Mouse (Mus musculus): Measurements from ENCODE around the gene Mdm2.
A peak's percentile ranks its signal among the peaks of the same experiment; 100 is the strongest.
"Not testable (repeated sequence)": the region's sequence is repeated elsewhere in the genome, so short reads cannot be mapped to it uniquely, and the experiment has no call there.

Gene Mdm2

DNA sequence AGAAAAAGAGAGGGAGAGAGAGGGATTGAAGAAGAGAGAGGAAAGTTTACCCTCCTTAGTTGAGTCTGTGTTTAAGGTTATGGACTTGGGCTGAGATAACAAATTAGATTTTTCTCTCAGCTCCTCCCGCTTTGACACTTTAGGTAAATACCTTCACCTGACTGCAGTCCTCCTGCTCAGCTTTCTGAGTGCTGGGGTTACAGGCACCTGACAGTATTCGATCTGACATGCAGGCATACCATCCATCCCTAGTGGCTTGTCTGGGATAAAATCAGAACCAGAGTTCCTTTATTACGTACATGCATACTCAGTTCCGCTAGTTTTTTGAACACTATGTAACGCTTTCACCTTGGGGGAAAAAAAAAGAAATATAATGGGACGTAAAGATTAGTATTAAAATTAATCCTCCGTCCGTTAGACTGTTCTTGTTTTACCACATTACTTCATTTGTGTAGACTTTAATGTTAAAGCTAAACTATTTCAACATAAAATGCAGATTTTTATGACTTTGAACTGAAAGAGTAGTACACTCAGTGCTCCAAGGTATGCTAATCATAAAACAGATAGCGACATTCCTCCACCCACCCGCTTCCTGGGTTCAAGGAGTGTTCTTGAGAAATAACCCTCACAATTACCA, 38.6 kb upstream of the Mdm2 start:
- DNase-seq (ENCODE audit: low read depth in 1 of 2, low spot score in 2 of 2), result no peak

GRCm38 (mm10) chr10:117748276-117749049, 37.9 kb upstream of the Mdm2 start:
- no peak for DNase-seq (ENCODE audit: low read depth in 1 of 2, low spot score in 2 of 2)

GRCm38 (mm10) chr10:117747711-117748110, 37.2 kb upstream of the Mdm2 start:
- DNase-seq (ENCODE audit: low read depth in 1 of 2, low spot score in 2 of 2), result no peak

GRCm38 (mm10) chr10:117746297-117746883, 35.8 kb upstream of the Mdm2 start, which contains the start of gene Slc35e3:
Gene Slc35e3 (minus strand): TSS chr10:117746365.
- DNase-seq (ENCODE audit: low read depth in 1 of 2, low spot score in 2 of 2), result peak; percentile 86 to 95

GRCm38 (mm10) chr10:117745570-117746296, 35.2 kb upstream of the Mdm2 start:
- not testable (repeated sequence) for DNase-seq (ENCODE audit: low read depth in 1 of 2, low spot score in 2 of 2)

DNA sequence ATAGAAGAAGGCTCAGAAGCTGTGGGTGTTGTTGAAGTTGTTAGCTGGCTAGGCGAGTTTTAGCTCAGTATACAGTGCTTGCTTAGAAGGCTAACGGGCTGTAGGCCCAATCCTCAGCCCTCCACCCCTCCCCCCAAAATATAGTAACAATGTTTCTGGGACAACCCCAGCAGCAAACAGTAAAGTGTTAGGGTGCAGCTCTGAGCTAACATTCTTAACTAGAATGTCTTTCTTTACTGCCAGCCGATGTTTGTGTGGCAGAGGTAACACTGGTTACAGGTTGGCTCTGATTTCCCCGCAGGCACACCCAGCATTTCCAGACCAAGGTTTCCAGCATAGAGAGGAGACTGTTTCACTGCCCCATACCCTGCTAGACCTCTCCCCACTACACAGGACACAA, 33.4 kb upstream of the Mdm2 start:
- DNase-seq (ENCODE audit: low read depth in 1 of 2, low spot score in 2 of 2), result no peak

DNA sequence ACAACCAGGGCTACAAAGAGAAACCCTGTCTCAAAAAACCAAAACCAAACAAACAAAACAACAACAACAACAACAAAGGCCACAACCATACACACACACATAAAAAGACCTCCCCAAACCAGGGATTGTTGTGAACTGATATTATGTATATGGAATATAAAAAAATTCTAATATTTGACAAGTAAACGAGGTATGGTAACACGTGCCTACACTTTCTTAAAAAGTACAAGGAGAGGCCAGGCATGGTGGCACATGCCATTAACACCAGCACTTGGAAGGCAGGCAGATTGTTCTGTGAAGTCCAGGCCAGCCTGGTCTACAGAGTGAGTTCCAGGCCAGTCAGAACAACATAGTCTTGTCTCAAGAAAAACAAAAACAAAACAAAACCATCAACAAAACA, 32.6 kb upstream of the Mdm2 start:
- no peak for DNase-seq (ENCODE audit: low read depth in 1 of 2, low spot score in 2 of 2)

- DNase-seq (ENCODE audit: low read depth in 1 of 2, low spot score in 2 of 2), result no peak
Measured at GRCm38 (mm10) chr10:117742618-117743017, 32.1 kb upstream of the Mdm2 start.

DNA sequence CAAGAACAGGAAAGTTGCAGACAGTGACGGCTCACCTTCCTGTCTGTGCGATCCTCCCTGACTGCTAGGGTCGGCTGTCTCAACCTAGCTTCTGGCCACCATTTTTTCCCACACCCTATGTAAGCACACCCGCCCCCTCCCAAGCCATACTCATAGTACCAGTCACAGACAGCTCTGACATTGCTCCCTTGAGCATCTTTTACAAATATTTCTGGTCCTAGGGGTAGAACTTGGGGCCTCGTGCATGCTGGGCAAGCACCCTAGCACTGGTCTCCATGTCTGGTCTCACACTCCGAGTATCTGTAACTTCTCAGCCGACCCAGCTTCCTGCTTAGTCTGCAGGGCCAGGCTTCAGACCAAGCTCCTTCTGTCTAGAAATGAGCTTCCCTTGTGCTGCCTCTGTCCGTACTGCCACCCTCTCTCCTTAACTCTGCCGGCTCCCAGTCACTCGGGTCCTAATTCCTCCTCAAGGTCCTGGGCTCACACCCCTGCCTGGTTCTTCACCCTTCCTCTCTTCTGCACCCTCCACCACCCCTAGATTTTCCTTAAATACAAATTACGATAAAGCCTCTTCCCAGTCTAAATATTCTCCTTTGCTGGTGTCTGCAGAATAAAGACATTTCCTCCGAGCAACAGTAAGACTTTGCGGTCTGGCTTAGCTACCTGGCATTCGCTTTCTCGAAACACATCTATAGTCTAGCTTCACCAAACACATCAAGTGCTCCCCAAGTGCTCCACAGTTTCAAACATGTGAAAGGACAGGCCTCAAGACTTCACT, 31.3 kb upstream of the Mdm2 start:
- no peak for DNase-seq (ENCODE audit: low read depth in 1 of 2, low spot score in 2 of 2)

DNA sequence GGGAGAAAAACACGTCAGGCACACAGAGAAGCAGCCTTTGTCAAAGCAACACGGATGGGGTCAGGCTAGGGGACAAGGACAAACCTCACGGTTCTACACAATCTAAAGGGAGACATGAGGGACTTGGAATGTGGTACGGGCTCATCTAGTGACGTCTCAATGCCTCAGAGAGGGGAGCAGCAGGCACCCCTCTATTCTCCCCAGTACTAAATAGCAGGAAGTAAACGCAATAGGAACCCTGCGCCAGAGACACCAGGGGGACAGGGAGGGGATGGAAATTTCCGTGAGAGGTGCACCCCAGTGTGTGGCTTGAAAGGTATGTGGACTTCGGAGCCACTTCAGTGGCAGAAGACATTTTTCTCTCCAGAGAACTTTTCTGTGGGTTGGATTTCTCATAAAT, 30.4 kb upstream of the Mdm2 start:
- no peak for DNase-seq (ENCODE audit: low read depth in 1 of 2, low spot score in 2 of 2)

DNA sequence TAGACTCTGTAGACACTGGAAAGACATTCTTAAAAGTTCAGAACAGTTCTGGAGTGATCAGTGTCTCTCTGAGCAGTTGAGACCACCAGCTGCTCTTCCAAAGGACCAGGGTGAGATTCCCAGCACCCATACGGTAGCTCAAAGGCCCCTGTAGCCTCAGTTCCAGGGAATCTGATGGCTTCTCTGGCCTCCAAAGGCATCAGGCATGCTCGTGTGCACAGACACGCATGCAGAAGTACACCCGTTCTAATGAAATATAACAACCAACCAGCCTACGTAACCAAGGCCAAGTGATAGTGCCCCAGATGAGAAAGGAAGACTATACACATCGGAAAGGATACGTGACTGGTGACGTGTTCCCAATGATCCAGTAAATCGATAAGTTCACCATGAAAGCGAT, 29.6 kb upstream of the Mdm2 start:
- DNase-seq (ENCODE audit: low read depth in 1 of 2, low spot score in 2 of 2), result no peak

- no peak for DNase-seq (ENCODE audit: low read depth in 1 of 2, low spot score in 2 of 2)
Measured at GRCm38 (mm10) chr10:117739648-117739948, 29.0 kb upstream of the Mdm2 start.

DNA sequence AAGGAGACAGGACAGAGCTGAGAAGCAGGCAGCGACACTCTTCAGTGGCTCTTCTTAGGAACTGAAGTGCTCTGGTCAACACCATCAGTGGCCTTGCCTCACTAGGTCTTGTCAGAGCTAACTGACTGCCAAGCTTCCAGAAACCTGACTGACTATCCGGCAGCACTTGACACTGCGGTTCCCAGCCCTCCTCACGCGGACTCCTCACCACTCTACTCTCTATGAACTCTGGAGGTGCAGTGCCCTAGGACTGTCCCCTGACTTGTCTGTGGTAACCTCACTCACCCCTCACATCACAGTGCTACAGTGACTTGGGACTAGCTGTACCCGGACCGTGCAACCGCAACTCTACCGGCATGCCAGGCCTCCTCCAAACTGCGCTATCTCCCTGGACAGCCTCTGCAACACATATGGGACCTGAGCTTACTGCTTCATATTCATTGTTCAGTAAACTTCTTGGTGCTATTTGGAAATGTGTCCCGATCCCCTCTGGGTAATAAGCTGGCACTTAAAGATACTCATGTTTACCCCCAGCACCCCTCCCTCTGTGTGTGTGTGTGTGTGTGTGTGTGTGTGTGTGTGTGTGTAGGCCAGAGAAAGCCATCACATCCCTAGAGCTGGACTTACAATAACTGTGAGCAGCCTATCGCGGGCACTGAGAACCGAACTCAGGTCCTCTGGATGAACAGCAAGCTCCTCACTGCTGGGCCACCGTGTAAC, 28.5 kb upstream of the Mdm2 start:
- DNase-seq (ENCODE audit: low read depth in 1 of 2, low spot score in 2 of 2), result no peak

GRCm38 (mm10) chr10:117738140-117738921, 27.8 kb upstream of the Mdm2 start:
- DNase-seq (ENCODE audit: low read depth in 1 of 2, low spot score in 2 of 2), result no peak

DNA sequence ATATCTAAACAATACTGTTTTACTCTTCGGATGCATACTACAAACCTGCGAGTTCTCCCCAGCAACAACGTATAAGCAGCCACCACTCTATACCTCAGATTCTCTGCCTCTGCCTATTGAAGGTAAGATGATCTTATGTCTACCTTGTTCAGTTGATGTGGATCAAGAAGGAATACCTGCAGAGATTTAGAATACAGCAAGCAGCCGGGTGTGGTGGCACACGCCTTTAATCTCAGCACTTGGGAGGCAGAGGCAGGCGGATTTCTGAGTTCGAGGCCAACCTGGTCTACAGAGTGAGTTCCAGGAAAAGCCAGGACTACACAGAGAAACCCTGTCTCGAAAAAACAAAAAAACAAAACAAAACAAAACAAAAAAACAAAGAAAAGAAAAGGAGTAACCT, 26.9 kb upstream of the Mdm2 start:
- not testable (repeated sequence) for DNase-seq (ENCODE audit: low read depth in 1 of 2, low spot score in 2 of 2)

- no peak for DNase-seq (ENCODE audit: low read depth in 1 of 2, low spot score in 2 of 2)
Measured at GRCm38 (mm10) chr10:117737075-117737474, 26.5 kb upstream of the Mdm2 start.

DNA sequence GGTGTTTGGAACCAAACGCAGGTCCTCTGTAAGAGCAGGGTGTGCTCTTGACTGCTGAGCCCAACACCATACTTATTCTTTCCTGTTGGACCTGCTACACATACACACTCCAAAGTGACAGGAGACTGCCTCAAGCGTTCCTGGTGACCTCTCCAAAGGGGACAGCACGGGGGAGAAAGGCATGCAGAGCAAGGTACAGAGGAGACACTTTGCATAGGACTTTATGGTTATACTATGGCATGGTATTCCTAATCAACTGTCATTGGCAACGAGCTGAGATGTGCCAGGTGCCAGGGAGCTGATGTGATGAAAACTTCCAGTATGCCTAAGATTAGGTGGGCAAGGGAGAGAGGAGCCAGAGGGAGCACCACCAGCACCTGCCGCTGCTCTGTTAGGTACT, 26.0 kb upstream of the Mdm2 start:
- DNase-seq (ENCODE audit: low read depth in 1 of 2, low spot score in 2 of 2), result no peak

GRCm38 (mm10) chr10:117735396-117735795, 24.8 kb upstream of the Mdm2 start:
- not testable (repeated sequence) for DNase-seq (ENCODE audit: low read depth in 1 of 2, low spot score in 2 of 2)

GRCm38 (mm10) chr10:117734104-117734852, 23.7 kb upstream of the Mdm2 start:
- DNase-seq (ENCODE audit: low read depth in 1 of 2, low spot score in 2 of 2), result not testable (repeated sequence)
